Mouse (Mus musculus) forebrain, postnatal 0 days (tissue): Measurements from ENCODE around the gene Asic2. TPM values are rescaled to one million over a fixed set of nuclear protein-coding genes. Genes with fewer than 3 reads are reported as not detected.

Experiments used
- ATAC-seq: fragments of 200-750 bp; cut with Nextera tagmentation; 2 replicates; pipeline ENCODE4 v1.8.0; 2017; ENCODE audit warnings: mild to moderate bottlenecking, moderate library complexity
- DNase-seq: peaks from one replicate; pipeline ENCODE4 v3.0.0-alpha.2; 2015
- H3K27ac ChIP-seq: fragments of 300-500 bp; sonication (generic); 2 replicates; pipeline ENCODE4 v1.5.1; 2014; ENCODE audit warnings: low read depth, mild to moderate bottlenecking, antibody characterized with exemption, low read length, moderate library complexity, mixed read lengths
- H3K27me3 ChIP-seq: fragments of 300-500 bp; sonication (generic); 2 replicates; pipeline ENCODE4 v1.6.1; 2014; ENCODE audit warnings: mild to moderate bottlenecking, low read length, mixed read lengths; ENCODE audit not compliant: insufficient read depth
- H3K36me3 ChIP-seq: fragments of 300-500 bp; sonication (generic); 2 replicates; pipeline ENCODE4 v1.6.1; 2014; ENCODE audit warnings: mild to moderate bottlenecking, moderate library complexity; ENCODE audit not compliant: insufficient read depth
- H3K4me1 ChIP-seq: fragments of 300-500 bp; sonication (generic); 2 replicates; pipeline ENCODE4 v1.6.1; 2014; ENCODE audit warnings: antibody characterized with exemption; ENCODE audit not compliant: insufficient read depth
- H3K4me2 ChIP-seq: fragments of 300-500 bp; sonication (generic); 2 replicates; pipeline ENCODE4 v1.6.1; 2014; ENCODE audit warnings: low read depth, mild to moderate bottlenecking, moderate library complexity
- H3K4me3 ChIP-seq: fragments of 300-500 bp; sonication (generic); 2 replicates; pipeline ENCODE4 v1.5.1; 2014; ENCODE audit warnings: low read depth, low read length, mixed read lengths
- H3K9ac ChIP-seq: fragments of 300-500 bp; sonication (generic); 2 replicates; pipeline ENCODE4 v1.6.1; 2014; ENCODE audit warnings: mild to moderate bottlenecking
- H3K9me3 ChIP-seq: fragments of 300-500 bp; sonication (generic); 2 replicates; pipeline ENCODE4 v1.6.1; 2016; ENCODE audit warnings: low read length
- CTCF ChIP-seq: sonication (generic); IDR thresholded peaks from 2 replicates; pipeline ENCODE4 v1.5.1; 2016; ENCODE audit warnings: antibody characterized with exemption, control low read depth, low read depth
- WGBS: fragments of 180-500 bp; shearing (Covaris S2); extraction: QIAGEN DNeasy Blood & Tissue Kit; methylation state at CpG from one replicate; pipeline ENCODE4 v1.1.7; 2014; 5-methylcytosine and 5-hydroxymethylcytosine counted together
- polyA plus RNA-seq: library from polyadenylated mRNA; unstranded; fragments of >200 nt; fragmentation: Nextera tagmentation; extraction: Ambion mirVana; gene quantifications from 2 replicates; pipeline ENCODE4 v1.2.1, GENCODE M21; 2015
- total RNA-seq: library from RNA; depleted of rRNA; stranded (reverse); fragments of >200 nt; gene quantifications from 2 replicates; pipeline ENCODE4 v1.2.3, GENCODE M21; 2014

The Asic2 gene
- total and polyA plus RNA-seq, 2 experiments from 2014 or later: 15.5 to 37.2 TPM

- no peaks in the 10 kb centered on the region for H3K9me3 ChIP-seq
- no peak overlapping the region for H3K4me3 ChIP-seq
- no peak for ATAC-seq
- no peak for DNase-seq
- no peak for TF ChIP-seq CTCF
- WGBS: 85% methylated on average over 3 of the region's 3 CpGs
- H3K9ac ChIP-seq: no peak overlapping the region
- no peak overlapping the region for H3K4me2 ChIP-seq
- no peaks in the 10 kb centered on the region for H3K4me1 ChIP-seq
- H3K27ac ChIP-seq: no peak overlapping the region
- no peaks in the 10 kb centered on the region for H3K27me3 ChIP-seq
- no peaks in the 10 kb centered on the region for H3K36me3 ChIP-seq
Observed at GRCm38 (mm10) chr11:81032151-81032550, 936.1 kb downstream of the Asic2 start.

- no peak overlapping the region for H3K4me2 ChIP-seq
- 90% methylated on average over 8 of the region's 8 CpGs for WGBS
- no peak overlapping the region for H3K9ac ChIP-seq
- H3K4me3 ChIP-seq: no peak overlapping the region
- H3K27ac ChIP-seq: no peak overlapping the region
- no peaks in the 10 kb centered on the region; the same call in 1 of the 2 replicates for H3K4me1 ChIP-seq
- H3K9me3 ChIP-seq: no peaks in the 10 kb centered on the region
- H3K27me3 ChIP-seq: no peaks in the 10 kb centered on the region
- no peaks in the 10 kb centered on the region for H3K36me3 ChIP-seq
- DNase-seq: no peak
- no peak for ATAC-seq
- TF ChIP-seq CTCF: no peak
Observed at GRCm38 (mm10) chr11:81014776-81015175, 953.5 kb downstream of the Asic2 start.

GRCm38 (mm10) chr11:81013501-81013900 is 954.8 kb downstream of the Asic2 start:
- no peaks in the 10 kb centered on the region for H3K27me3 ChIP-seq
- DNase-seq: no peak
- no peak overlapping the region for H3K27ac ChIP-seq
- ATAC-seq: no peak
- WGBS: 65% methylated on average over 6 of the region's 6 CpGs
- H3K36me3 ChIP-seq: no peaks in the 10 kb centered on the region
- no peak for TF ChIP-seq CTCF
- no peaks in the 10 kb centered on the region; the same call in 1 of the 2 replicates for H3K4me1 ChIP-seq
- H3K4me3 ChIP-seq: no peak overlapping the region
- H3K9ac ChIP-seq: no peak overlapping the region
- no peaks in the 10 kb centered on the region for H3K9me3 ChIP-seq
- H3K4me2 ChIP-seq: no peak overlapping the region

- no peaks in the 10 kb centered on the region; the same call in 1 of the 2 replicates for H3K4me1 ChIP-seq
- H3K27ac ChIP-seq: no peak overlapping the region
- TF ChIP-seq CTCF: no peak
- no peaks in the 10 kb centered on the region for H3K9me3 ChIP-seq
- WGBS: 41% methylated on average over 7 of the region's 7 CpGs
- H3K4me2 ChIP-seq: no peak overlapping the region
- no peaks in the 10 kb centered on the region for H3K27me3 ChIP-seq
- DNase-seq (no peak), ATAC-seq (no peak)
- H3K9ac ChIP-seq: no peak overlapping the region
- no peak overlapping the region for H3K4me3 ChIP-seq
- H3K36me3 ChIP-seq: no peaks in the 10 kb centered on the region
Observed at GRCm38 (mm10) chr11:81010766-81011165, 957.5 kb downstream of the Asic2 start.

GRCm38 (mm10) chr11:81009366-81009765 is 958.9 kb downstream of the Asic2 start:
- H3K4me3 ChIP-seq: no peak overlapping the region
- no peak overlapping the region for H3K9ac ChIP-seq
- H3K27me3 ChIP-seq: no peaks in the 10 kb centered on the region
- H3K27ac ChIP-seq: no peak overlapping the region
- H3K4me1 ChIP-seq: no peaks in the 10 kb centered on the region; the same call in 1 of the 2 replicates
- H3K9me3 ChIP-seq: no peaks in the 10 kb centered on the region
- no peak for TF ChIP-seq CTCF
- H3K36me3 ChIP-seq: no peaks in the 10 kb centered on the region
- 84% methylated on average over 12 of the region's 12 CpGs for WGBS
- no peak for DNase-seq
- ATAC-seq: no peak
- no peak overlapping the region for H3K4me2 ChIP-seq

- 79% methylated on average over 2 of the region's 2 CpGs for whole genome bisulfite sequencing
- Histone ChIP-seq H3K9me3 (no peaks in the 10 kb centered on the region), H3K4me2 (no peak overlapping the region), H3K4me1 (no peaks in the 10 kb centered on the region), H3K36me3 (no peaks in the 10 kb centered on the region), H3K27me3 (no peaks in the 10 kb centered on the region), H3K9ac (no peak overlapping the region), H3K4me3 (no peak overlapping the region), H3K27ac (no peak overlapping the region)
- ATAC-seq (no peak), DNase-seq (no peak)
- no peak for TF ChIP-seq CTCF
Observed at GRCm38 (mm10) chr11:81005831-81006230, 962.4 kb downstream of the Asic2 start.

GRCm38 (mm10) chr11:81002769-81003430 is 965.4 kb downstream of the Asic2 start:
- no peak overlapping the region for H3K4me3 ChIP-seq
- no peaks in the 10 kb centered on the region for H3K9me3 ChIP-seq
- H3K9ac ChIP-seq: no peak overlapping the region
- H3K4me2 ChIP-seq: no peak overlapping the region
- no peaks in the 10 kb centered on the region for H3K36me3 ChIP-seq
- ATAC-seq (no peak), DNase-seq (no peak)
- no peak overlapping the region for H3K27ac ChIP-seq
- H3K27me3 ChIP-seq: no peaks in the 10 kb centered on the region
- TF ChIP-seq CTCF: no peak
- H3K4me1 ChIP-seq: no peaks in the 10 kb centered on the region
- WGBS: 29% methylated on average over 10 of the region's 10 CpGs
